Mouse (Mus musculus) mammary gland, adult 2 months (tissue): Measurements from ENCODE around the gene 1810037I17Rik. TPM values are rescaled to one million over a fixed set of nuclear protein-coding genes. Genes with fewer than 3 reads are reported as not detected.

Source experiments
- polyA plus RNA-seq: library from polyadenylated mRNA; depleted of rRNA; stranded (reverse); fragments of >200 nt; gene quantifications from 2 replicates; pipeline ENCODE4 v1.2.3, GENCODE M21; 2012; ENCODE audit warnings: low replicate concordance; rRNA removed

Gene 1810037I17Rik
- polyA plus RNA-seq = 28.1 and 35.0 TPM in 2 replicates

DNA sequence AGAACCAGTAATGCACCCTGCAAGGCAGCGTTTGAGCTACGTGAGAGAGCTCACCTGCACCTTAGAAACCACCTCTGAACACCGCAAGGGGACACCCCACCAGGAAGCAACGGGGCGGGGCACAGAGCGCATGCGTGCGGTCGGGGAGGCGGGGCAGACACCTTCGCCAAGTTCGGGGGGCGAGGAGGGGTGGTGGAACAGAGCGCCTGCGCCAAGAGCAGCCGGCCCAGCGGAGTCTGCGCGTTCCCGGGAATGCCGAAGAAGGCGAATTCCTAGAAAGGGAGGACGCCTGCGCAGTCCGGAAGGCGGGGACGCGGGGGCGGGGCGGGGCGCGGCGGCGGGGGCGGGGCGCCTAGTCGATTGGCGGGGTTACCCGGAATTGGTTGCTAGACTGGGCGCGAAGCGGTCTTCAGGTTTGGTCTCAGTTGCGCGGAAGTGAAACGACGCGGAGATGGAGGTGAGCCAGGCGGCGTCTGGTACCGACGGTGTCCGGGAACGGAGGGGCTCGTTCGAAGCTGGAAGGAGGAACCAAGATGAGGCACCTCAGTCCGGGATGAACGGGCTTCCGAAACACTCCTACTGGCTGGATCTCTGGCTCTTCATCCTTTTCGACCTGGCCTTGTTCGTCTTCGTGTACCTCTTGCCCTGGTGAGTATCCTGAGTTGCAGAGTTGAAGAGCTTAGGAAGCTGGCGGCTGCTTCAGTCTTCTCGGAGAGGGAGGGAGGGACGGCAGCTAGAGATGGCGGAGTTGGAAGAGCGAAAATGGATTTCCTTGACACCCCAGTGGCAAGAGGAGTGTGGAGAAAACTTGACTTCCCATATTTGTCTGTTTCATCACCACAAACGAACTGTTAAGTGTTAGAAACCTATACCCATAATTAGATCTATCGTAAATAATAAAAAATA is at the start of gene 1810037I17Rik:
Gene 1810037I17Rik, plus strand, starts transcription at position 195 of the 906 bp plus-strand sequence.

DNA sequence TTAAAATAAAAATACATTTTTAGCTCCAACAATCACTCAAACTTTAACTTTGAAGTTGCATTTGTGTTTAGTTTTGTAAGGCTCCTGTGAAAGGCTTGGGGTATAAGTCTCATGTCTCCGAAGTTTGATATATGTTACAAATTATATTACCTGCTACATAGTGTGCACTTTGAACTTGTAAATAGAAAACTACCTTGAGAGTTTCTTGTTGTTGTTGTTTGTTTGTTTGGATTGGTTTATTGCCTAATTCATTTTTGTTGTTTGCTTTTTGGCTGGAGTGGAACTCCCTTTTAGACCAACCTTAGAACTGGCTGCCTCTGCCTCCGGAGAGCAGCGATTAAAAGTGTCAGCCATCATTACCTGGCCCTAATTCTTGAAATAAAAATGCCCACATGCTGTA is 29.2 kb upstream of the 1810037I17Rik start, which contains the start of gene Fabp2:
Gene Fabp2, plus strand, starts transcription at position 301 of the 400 bp plus-strand sequence.

DNA sequence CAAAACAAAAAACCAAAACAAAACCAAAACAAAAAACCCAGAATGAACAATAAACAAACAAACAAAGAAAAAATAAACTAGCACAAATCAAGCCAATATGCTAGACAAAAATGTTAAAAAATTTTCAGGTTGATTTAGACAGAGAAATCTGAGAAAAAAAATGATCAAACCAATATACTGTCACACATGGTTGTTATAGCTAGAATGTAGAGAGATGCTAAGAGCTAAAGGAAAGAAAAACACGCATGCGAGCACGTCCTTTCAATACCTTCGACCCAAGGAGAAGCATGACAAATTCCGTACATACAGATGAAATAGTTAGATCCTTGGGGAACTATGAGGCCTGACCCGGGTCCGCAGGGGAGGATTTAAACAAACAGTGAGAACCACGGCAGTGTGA is 4.7 kb upstream of the 1810037I17Rik start, which contains the start of gene Gm10959:
Gene Gm10959, minus strand, starts transcription at position 101 of the 400 bp plus-strand sequence.

Other genes with a start within 250 kb of the 1810037I17Rik start
- gene Pde5a, start 195.3 kb upstream of the 1810037I17Rik start, polyA plus RNA-seq = 1.1 and 1.9 TPM in 2 replicates
- gene Fabp2, start 29.1 kb upstream of the 1810037I17Rik start, polyA plus RNA-seq = not detected in 2 replicates
- not detected in 2 replicates for gene Gm10959, start 4.8 kb upstream of the 1810037I17Rik start, polyA plus RNA-seq
- gene Usp53, start 60.3 kb downstream of the 1810037I17Rik start, polyA plus RNA-seq = 1.9 and 5.6 TPM in 2 replicates
- gene Myoz2, start 110.8 kb downstream of the 1810037I17Rik start, polyA plus RNA-seq = 6.3 TPM in 1 of 2 replicates, not detected in the other